Mouse (Mus musculus): ENCODE measurements at regions not wholly inside any gene's neighbourhood (a gene's known extent, or its start where the extent isn't known, plus 50 kb on each side); places are given as distances from the start of the nearest gene placed in this dataset.

- Histone ChIP-seq H3K27me3 (replicated peaks) (no peaks in the 10 kb centered on the region), H3K9ac (no peak overlapping the region), H3K27ac (ENCODE audit: poor library complexity, severe bottlenecking) (no peak overlapping the region), H3K4me3 (no peak overlapping the region), H3K9me3 (replicated peaks) (no peaks in the 10 kb centered on the region), H3K4me2 (no peak overlapping the region), H3K36me3 (no peaks in the 10 kb centered on the region), H3K4me1 (replicated peaks) (no peaks in the 10 kb centered on the region)
- WGBS: 66% methylated on average over 3 of the region's 3 CpGs
- ATAC-seq (ENCODE audit: insufficient number of reproducible peaks, low FRiP score): no peak
These were observed 133.6 kb downstream of the Papss1 start for GRCm38 (mm10) chr3:131698070-131698750.

- H3K27me3 ChIP-seq (replicated peaks): no peaks in the 10 kb centered on the region
- H3K36me3 ChIP-seq: no peaks in the 10 kb centered on the region
- H3K4me3 ChIP-seq: no peak overlapping the region
- no peak overlapping the region for H3K9ac ChIP-seq
- H3K27ac ChIP-seq (ENCODE audit: poor library complexity, severe bottlenecking): no peak overlapping the region
- no peaks in the 10 kb centered on the region for H3K9me3 ChIP-seq (replicated peaks)
- no peaks in the 10 kb centered on the region for H3K4me1 ChIP-seq (replicated peaks)
- no peak for ATAC-seq (ENCODE audit: insufficient number of reproducible peaks, low FRiP score)
- no peak overlapping the region for H3K4me2 ChIP-seq
These were observed 138.6 kb downstream of the Papss1 start for GRCm38 (mm10) chr3:131703134-131703533.

GRCm38 (mm10) chr3:131713532-131713931 is 149.0 kb downstream of the Papss1 start:
- no peak for ATAC-seq (ENCODE audit: insufficient number of reproducible peaks, low FRiP score)
- Histone ChIP-seq H3K27me3 (replicated peaks) (no peaks in the 10 kb centered on the region), H3K9me3 (replicated peaks) (no peaks in the 10 kb centered on the region), H3K4me1 (replicated peaks) (no peaks in the 10 kb centered on the region), H3K27ac (ENCODE audit: poor library complexity, severe bottlenecking) (no peak overlapping the region), H3K4me3 (no peak overlapping the region), H3K4me2 (no peak overlapping the region), H3K9ac (no peak overlapping the region), H3K36me3 (no peaks in the 10 kb centered on the region)
- 84% methylated on average over 8 of the region's 8 CpGs for WGBS

- no peaks in the 10 kb centered on the region for H3K27me3 ChIP-seq (replicated peaks)
- no peaks in the 10 kb centered on the region for H3K36me3 ChIP-seq
- no peak overlapping the region for H3K4me2 ChIP-seq
- H3K4me1 ChIP-seq (replicated peaks): no peaks in the 10 kb centered on the region
- WGBS: 78% methylated on average over 8 of the region's 8 CpGs
- no peaks in the 10 kb centered on the region for H3K9me3 ChIP-seq (replicated peaks)
- H3K27ac ChIP-seq (ENCODE audit: poor library complexity, severe bottlenecking): no peak overlapping the region
- no peak overlapping the region for H3K4me3 ChIP-seq
- no peak for ATAC-seq (ENCODE audit: insufficient number of reproducible peaks, low FRiP score)
- H3K9ac ChIP-seq: no peak overlapping the region
These were observed 154.2 kb downstream of the Papss1 start for GRCm38 (mm10) chr3:131718761-131719160.

GRCm38 (mm10) chr3:131728618-131729017 is 164.1 kb downstream of the Papss1 start:
- WGBS: 60% methylated on average over 3 of the region's 3 CpGs
- Histone ChIP-seq H3K9ac (no peak overlapping the region), H3K27me3 (replicated peaks) (no peaks in the 10 kb centered on the region), H3K27ac (ENCODE audit: poor library complexity, severe bottlenecking) (no peak overlapping the region), H3K4me3 (no peak overlapping the region), H3K36me3 (no peaks in the 10 kb centered on the region), H3K9me3 (replicated peaks) (no peaks in the 10 kb centered on the region), H3K4me2 (no peak overlapping the region), H3K4me1 (replicated peaks) (no peaks in the 10 kb centered on the region)
- peak; percentile 71; the same call in 1 of the 2 replicates for ATAC-seq (ENCODE audit: insufficient number of reproducible peaks, low FRiP score)

- Histone ChIP-seq H3K4me2 (no peak overlapping the region), H3K9ac (no peak overlapping the region), H3K27ac (ENCODE audit: poor library complexity, severe bottlenecking) (no peak overlapping the region), H3K36me3 (no peaks in the 10 kb centered on the region), H3K27me3 (replicated peaks) (no peaks in the 10 kb centered on the region), H3K4me3 (no peak overlapping the region), H3K9me3 (replicated peaks) (no peaks in the 10 kb centered on the region), H3K4me1 (replicated peaks) (0 out of 2 replicates have a peak, but pooled peaks cover 3% of the 10 kb centered on the region)
- ATAC-seq (ENCODE audit: insufficient number of reproducible peaks, low FRiP score): no peak
- 77% methylated on average over 6 of the region's 6 CpGs for WGBS
These were observed 169.7 kb downstream of the Papss1 start for GRCm38 (mm10) chr3:131734226-131734625.

GRCm38 (mm10) chr3:131737461-131737860 is 172.9 kb downstream of the Papss1 start:
- H3K9me3 ChIP-seq (replicated peaks): no peaks in the 10 kb centered on the region
- no peaks in the 10 kb centered on the region for H3K27me3 ChIP-seq (replicated peaks)
- H3K9ac ChIP-seq: no peak overlapping the region
- no peaks in the 10 kb centered on the region for H3K36me3 ChIP-seq
- H3K27ac ChIP-seq (ENCODE audit: poor library complexity, severe bottlenecking): no peak overlapping the region
- no peak for ATAC-seq (ENCODE audit: insufficient number of reproducible peaks, low FRiP score)
- H3K4me3 ChIP-seq: no peak overlapping the region
- H3K4me2 ChIP-seq: no peak overlapping the region
- H3K4me1 ChIP-seq (replicated peaks): 0 out of 2 replicates have a peak, but pooled peaks cover 3% of the 10 kb centered on the region
- 48% methylated on average over 6 of the region's 6 CpGs for WGBS

- H3K4me2 ChIP-seq: no peak overlapping the region
- ATAC-seq (ENCODE audit: insufficient number of reproducible peaks, low FRiP score): no peak
- 81% methylated on average over 17 of the region's 17 CpGs for WGBS
These were observed 173.5 kb downstream of the Papss1 start for GRCm38 (mm10) chr3:131737953-131738598.

GRCm38 (mm10) chr3:131755537-131755936 is 191.0 kb downstream of the Papss1 start:
- Histone ChIP-seq H3K9me3 (replicated peaks) (peaks cover 13% of the 10 kb centered on the region), H3K4me3 (no peak overlapping the region), H3K36me3 (no peaks in the 10 kb centered on the region), H3K9ac (no peak overlapping the region), H3K27ac (ENCODE audit: poor library complexity, severe bottlenecking) (no peak overlapping the region), H3K27me3 (replicated peaks) (no peaks in the 10 kb centered on the region), H3K4me1 (replicated peaks) (no peaks in the 10 kb centered on the region), H3K4me2 (no peak overlapping the region)
- no peak for ATAC-seq (ENCODE audit: insufficient number of reproducible peaks, low FRiP score)
- WGBS: 78% methylated on average over 2 of the region's 2 CpGs

More at GRCm38 (mm10) chr3:131737953-131738598, 173.5 kb downstream of the Papss1 start:
- no peak overlapping the region for H3K4me3 ChIP-seq
- no peaks in the 10 kb centered on the region for H3K9me3 ChIP-seq (replicated peaks)
- no peaks in the 10 kb centered on the region for H3K36me3 ChIP-seq
- H3K27me3 ChIP-seq (replicated peaks): no peaks in the 10 kb centered on the region
- no peak overlapping the region for H3K27ac ChIP-seq (ENCODE audit: poor library complexity, severe bottlenecking)
- H3K9ac ChIP-seq: no peak overlapping the region
- H3K4me1 ChIP-seq (replicated peaks): 0 out of 2 replicates have a peak, but pooled peaks cover 3% of the 10 kb centered on the region

- 72% methylated on average over 5 of the region's 5 CpGs for WGBS
These were observed 191.6 kb downstream of the Papss1 start for GRCm38 (mm10) chr3:131756126-131756525.

GRCm38 (mm10) chr3:131769976-131770375 is 205.4 kb downstream of the Papss1 start:
- Histone ChIP-seq H3K4me3 (no peak overlapping the region), H3K4me2 (no peak overlapping the region), H3K9ac (no peak overlapping the region), H3K4me1 (replicated peaks) (peaks cover 4% of the 10 kb centered on the region; the same call in 1 of the 2 replicates), H3K27me3 (replicated peaks) (no peaks in the 10 kb centered on the region), H3K9me3 (replicated peaks) (no peaks in the 10 kb centered on the region), H3K27ac (ENCODE audit: poor library complexity, severe bottlenecking) (no peak overlapping the region), H3K36me3 (no peaks in the 10 kb centered on the region)
- ATAC-seq (ENCODE audit: insufficient number of reproducible peaks, low FRiP score): no peak
- 53% methylated on average over 1 of the region's 1 CpGs for WGBS

More at GRCm38 (mm10) chr3:131756126-131756525, 191.6 kb downstream of the Papss1 start:
- H3K4me3 ChIP-seq: no peak overlapping the region
- H3K4me2 ChIP-seq: no peak overlapping the region
- no peak overlapping the region for H3K9ac ChIP-seq
- no peaks in the 10 kb centered on the region for H3K36me3 ChIP-seq
- peaks cover 13% of the 10 kb centered on the region for H3K9me3 ChIP-seq (replicated peaks)
- no peaks in the 10 kb centered on the region for H3K27me3 ChIP-seq (replicated peaks)
- H3K4me1 ChIP-seq (replicated peaks): no peaks in the 10 kb centered on the region
- ATAC-seq (ENCODE audit: insufficient number of reproducible peaks, low FRiP score): no peak
- no peak overlapping the region for H3K27ac ChIP-seq (ENCODE audit: poor library complexity, severe bottlenecking)
